Mouse (Mus musculus) olfactory bulb, adult 2 months (tissue): ENCODE measurements at regions not wholly inside any gene's neighbourhood (a gene's known extent, or its start where the extent isn't known, plus 50 kb on each side); places are given as distances from the start of the nearest gene placed in this dataset.

Source experiments
- CTCF ChIP-seq: fragments of 200-500 bp; IDR thresholded peaks from 2 replicates; pipeline ENCODE4 v1.5.1; 2012; ENCODE audit warnings: low read depth, mild to moderate bottlenecking, low read length, moderate library complexity; ENCODE audit not compliant: insufficient read depth
- POLR2A ChIP-seq: fragments of 200-500 bp; IDR thresholded peaks from 2 replicates; pipeline ENCODE4 v1.6.1; 2012; ENCODE audit warnings: mild to moderate bottlenecking, low read depth, low read length, moderate library complexity; ENCODE audit not compliant: insufficient read depth

GRCm38 (mm10) chrX:99667596-99667995 is 153.2 kb upstream of the Tmem28 start:
- no peak for TF ChIP-seq CTCF
- no peak for TF ChIP-seq POLR2A
